Mouse (Mus musculus) heart, adult 2 months (tissue): Measurements from ENCODE around the gene Anks1b.

Experiments used
- EP300 ChIP-seq: fragments of 200-500 bp; IDR thresholded peaks from 2 replicates; pipeline ENCODE4 v1.6.1; 2011; ENCODE audit warnings: low read depth, low read length, control low read depth; ENCODE audit not compliant: insufficient read depth
- POLR2A ChIP-seq: fragments of 200-500 bp; IDR thresholded peaks from 2 replicates; pipeline ENCODE4 v1.6.1; 2011; ENCODE audit warnings: mild to moderate bottlenecking, low read depth, low read length, control low read depth; ENCODE audit not compliant: insufficient read depth

DNA sequence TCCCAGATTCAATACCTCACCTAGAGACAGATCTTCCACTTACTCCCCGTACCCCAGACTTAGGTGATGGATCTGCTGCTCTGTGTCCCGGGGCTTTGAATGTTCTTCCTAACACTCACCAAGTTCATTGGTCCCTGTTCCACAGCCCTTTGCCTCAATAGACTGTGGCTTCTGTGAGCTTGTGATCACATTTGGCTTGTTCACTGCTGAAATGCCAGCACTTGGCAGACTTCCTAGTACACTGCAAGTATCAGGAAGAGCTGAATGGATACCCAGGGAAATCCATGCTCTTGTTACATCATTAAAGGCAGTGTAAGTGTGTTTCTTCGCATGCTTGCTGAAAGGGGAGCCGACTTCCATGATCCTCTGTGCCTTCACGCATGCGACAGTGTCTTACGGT lies 17.0 kb upstream of the Anks1b start:
- TF ChIP-seq EP300 (no peak), POLR2A (no peak)
